Mouse (Mus musculus) right cerebral cortex, postnatal 14 days (tissue): ENCODE measurements at regions not wholly inside any gene's neighbourhood (a gene's known extent, or its start where the extent isn't known, plus 50 kb on each side); places are given as distances from the start of the nearest gene placed in this dataset.

Experiments
- DNase-seq: peaks from one replicate; pipeline ENCODE4 v3.0.0; 2022

DNA sequence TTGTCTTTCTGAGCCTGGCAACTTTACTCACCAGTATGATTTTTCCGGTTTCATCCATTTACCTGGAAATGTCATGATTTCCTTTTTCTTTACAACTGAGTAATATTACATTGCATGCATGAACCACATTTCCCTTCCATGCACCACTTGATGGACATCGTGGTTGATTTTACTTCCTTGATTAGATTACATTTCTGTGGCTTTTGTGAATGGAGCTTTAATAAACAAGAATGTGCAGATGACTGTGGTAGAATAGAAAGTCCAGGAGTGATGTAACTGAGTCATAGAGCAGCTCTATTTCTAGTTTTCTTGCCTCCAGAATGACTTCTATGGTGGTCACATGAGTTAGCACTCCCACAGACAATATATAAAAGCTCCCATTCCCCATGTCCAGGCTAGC lies 75.2 kb downstream of the Chst2 start:
- no peak for DNase-seq

DNA sequence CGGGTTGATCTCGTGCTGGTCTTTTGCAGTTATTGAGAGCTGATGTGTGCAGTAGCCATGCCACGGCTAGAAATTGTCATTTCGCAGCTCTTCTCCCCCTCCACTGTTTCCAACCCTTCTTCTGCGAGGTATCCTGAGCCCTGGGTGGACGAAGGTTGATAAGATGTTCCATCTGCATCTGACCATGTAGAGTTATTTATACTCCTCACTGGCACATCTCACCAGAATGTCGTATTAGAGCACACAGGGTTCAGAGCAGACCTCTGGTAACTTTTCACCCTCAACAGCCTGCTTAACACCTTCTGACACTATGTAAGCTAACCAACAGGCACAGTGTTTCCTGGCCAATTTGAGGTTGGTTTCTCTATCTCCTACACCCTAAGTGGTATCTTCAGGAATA lies 76.4 kb downstream of the Chst2 start:
- DNase-seq = no peak

DNA sequence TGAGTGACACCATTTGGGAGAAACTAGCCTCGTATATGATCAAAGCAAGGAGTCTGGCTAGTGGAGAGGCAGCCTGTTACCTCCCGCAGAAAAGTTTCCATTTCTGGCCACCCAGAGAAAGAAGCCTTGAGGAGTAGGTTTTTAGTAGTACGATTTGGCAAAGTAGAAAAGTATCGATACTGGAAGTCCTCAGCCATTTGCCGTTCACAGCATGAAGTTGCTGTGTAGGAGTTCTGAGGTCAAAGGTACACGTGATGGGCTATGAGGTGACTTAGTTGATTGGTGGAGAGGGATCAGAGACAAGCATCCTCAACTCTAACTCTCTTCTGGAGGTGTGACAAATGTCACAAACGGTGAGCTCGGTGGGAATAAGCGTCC lies 77.5 kb downstream of the Chst2 start:
- DNase-seq = no peak

- DNase-seq = no peak
Measured at GRCm38 (mm10) chr9:95328261-95329052, 78.1 kb downstream of the Chst2 start.

DNA sequence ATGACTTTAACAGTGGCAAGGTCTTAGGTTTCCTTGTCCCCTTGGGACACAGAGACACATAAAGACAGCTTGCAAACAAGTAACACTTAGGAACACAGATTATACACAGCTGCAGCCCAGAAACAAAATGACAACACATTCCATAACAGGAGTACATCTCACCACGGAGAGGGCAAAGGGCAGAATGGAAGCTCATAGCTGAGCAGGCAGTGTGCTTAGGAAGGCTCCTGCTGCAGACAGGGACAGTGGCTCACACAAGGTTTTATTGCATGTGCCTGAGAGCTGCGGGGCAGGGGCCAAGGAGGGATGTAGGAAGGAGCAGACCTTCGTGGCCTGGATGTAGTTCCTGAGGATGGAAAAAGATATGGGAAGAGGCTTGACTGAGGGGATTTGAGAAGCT lies 78.8 kb downstream of the Chst2 start:
- no peak for DNase-seq

- DNase-seq = no peak
Measured at GRCm38 (mm10) chr9:95323622-95324021, 82.9 kb downstream of the Chst2 start.

GRCm38 (mm10) chr9:95322893-95323292 lies 83.6 kb downstream of the Chst2 start:
- no peak for DNase-seq

- no peak for DNase-seq
Measured at GRCm38 (mm10) chr9:95322031-95322430, 84.5 kb downstream of the Chst2 start.

GRCm38 (mm10) chr9:95318926-95319325 lies 87.6 kb downstream of the Chst2 start:
- DNase-seq = peak; percentile 18

- no peak for DNase-seq
Measured at GRCm38 (mm10) chr9:95316726-95317125, 89.8 kb downstream of the Chst2 start.

DNA sequence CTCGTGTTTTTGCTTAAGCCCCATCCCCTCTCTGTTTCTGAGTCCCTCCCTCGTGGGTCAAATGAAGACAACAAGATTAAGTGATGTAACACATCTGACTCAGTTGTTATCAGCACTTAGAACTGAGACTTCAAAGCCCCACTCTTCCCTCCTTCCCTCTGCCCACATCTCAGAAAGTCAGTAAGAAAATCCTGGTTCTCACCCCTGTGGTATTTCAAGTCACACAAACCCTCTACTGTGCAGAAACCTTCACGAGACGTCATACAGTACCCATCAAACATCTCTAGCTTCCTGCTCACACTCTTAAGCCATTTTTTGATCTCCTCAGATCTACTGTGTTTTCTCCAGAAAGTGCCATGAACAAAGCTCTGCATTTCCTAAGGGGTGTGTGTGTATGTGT lies 91.4 kb downstream of the Chst2 start:
- DNase-seq = no peak

DNA sequence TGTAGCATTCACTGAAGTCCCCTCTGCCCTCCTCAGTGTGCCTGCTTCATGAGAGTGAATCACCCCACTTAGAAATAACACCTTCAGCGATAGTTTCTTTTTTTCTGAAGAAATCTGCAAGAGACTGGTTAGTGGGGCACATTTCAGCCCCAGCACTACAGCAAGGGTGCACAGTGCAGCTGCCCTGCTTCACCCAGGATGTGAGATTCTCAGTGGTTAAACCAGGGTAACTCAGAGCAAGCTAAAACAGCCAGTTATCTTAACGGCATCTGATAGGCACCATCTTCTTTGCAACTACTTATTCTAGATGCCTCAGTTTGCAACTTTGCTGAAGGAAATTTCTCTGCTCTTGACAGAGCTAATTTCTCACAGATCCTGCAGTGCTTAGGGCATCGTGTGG lies 94.9 kb downstream of the Chst2 start:
- DNase-seq = no peak

- DNase-seq = no peak
Measured at GRCm38 (mm10) chr9:95289008-95289407, 117.5 kb downstream of the Chst2 start.

GRCm38 (mm10) chr9:95282996-95283395 lies 123.5 kb downstream of the Chst2 start:
- no peak for DNase-seq

- DNase-seq = no peak
Measured at GRCm38 (mm10) chr9:95282502-95282901, 124.0 kb downstream of the Chst2 start.
